Mouse (Mus musculus) lung, postnatal 0 days (tissue): ENCODE measurements around the gene Csde1. TPM values are rescaled to one million over a fixed set of nuclear protein-coding genes. Genes with fewer than 3 reads are reported as not detected.

Source experiments
- ATAC-seq: fragments of 200-750 bp; cut with Nextera tagmentation; 2 replicates; pipeline ENCODE4 v1.8.0; 2017; ENCODE audit warnings: moderate library complexity
- DNase-seq: peaks from one replicate; pipeline ENCODE4 v3.0.0-alpha.2; 2016; ENCODE audit warnings: low spot score
- H3K27ac ChIP-seq: fragments of 300-500 bp; sonication (generic); 2 replicates; pipeline ENCODE4 v1.5.1; 2014; ENCODE audit warnings: antibody characterized with exemption, mild to moderate bottlenecking, low read length, mixed read lengths
- H3K27me3 ChIP-seq: fragments of 300-500 bp; sonication (generic); replicated peaks from 2 replicates; pipeline ENCODE4 v1.6.1; 2014; ENCODE audit warnings: low read length, mixed read lengths; ENCODE audit not compliant: insufficient read depth
- H3K36me3 ChIP-seq: fragments of 300-500 bp; sonication (generic); 2 replicates; pipeline ENCODE4 v1.6.1; 2014; ENCODE audit warnings: low read length, mixed read lengths; ENCODE audit not compliant: insufficient read depth
- H3K4me1 ChIP-seq: fragments of 300-500 bp; sonication (generic); 2 replicates; pipeline ENCODE4 v1.6.1; 2014; ENCODE audit warnings: antibody characterized with exemption, low read depth, low read length, mixed read lengths; ENCODE audit not compliant: insufficient read depth
- H3K4me2 ChIP-seq: fragments of 300-500 bp; sonication (generic); replicated peaks from 2 replicates; pipeline ENCODE4 v1.6.1; 2014; ENCODE audit warnings: low read depth, mild to moderate bottlenecking, low read length, moderate library complexity, mixed read lengths
- H3K4me3 ChIP-seq: fragments of 300-500 bp; sonication (generic); 2 replicates; pipeline ENCODE4 v1.5.1; 2014; ENCODE audit warnings: low read depth, low read length
- H3K9ac ChIP-seq: fragments of 300-500 bp; sonication (generic); replicated peaks from 2 replicates; pipeline ENCODE4 v1.6.1; 2014; ENCODE audit warnings: low read depth, mild to moderate bottlenecking
- H3K9me3 ChIP-seq: fragments of 300-500 bp; sonication (generic); 2 replicates; pipeline ENCODE4 v1.6.1; 2016; ENCODE audit warnings: low read length, mixed read lengths
- CTCF ChIP-seq: IDR thresholded peaks from 2 replicates; pipeline ENCODE4 v1.5.1; 2016; ENCODE audit warnings: antibody characterized with exemption, mild to moderate bottlenecking
- EP300 ChIP-seq: IDR thresholded peaks from 2 replicates; pipeline ENCODE4 v1.6.1; 2016; ENCODE audit warnings: antibody characterized with exemption, mild to moderate bottlenecking, control low read depth
- WGBS: fragments of 180-500 bp; shearing (Covaris S2); extraction: QIAGEN DNeasy Blood & Tissue Kit; methylation state at CpG from one replicate; pipeline ENCODE4 v1.1.7; 2014; 5-methylcytosine and 5-hydroxymethylcytosine counted together
- polyA plus RNA-seq: library from polyadenylated mRNA; unstranded; fragments of >200 nt; fragmentation: Nextera tagmentation; extraction: Ambion mirVana; gene quantifications from 2 replicates; pipeline ENCODE4 v1.2.1, GENCODE M21; 2015

Csde1 gene
- polyA plus RNA-seq, 1 experiment from 2014 or later = 167 TPM

- H3K4me3 ChIP-seq = no peak overlapping the region
Measured at GRCm38 (mm10) chr3:103075871-103076270, 55.6 kb downstream of the Csde1 start.

GRCm38 (mm10) chr3:103076476-103076875 is 56.2 kb downstream of the Csde1 start:
- Histone ChIP-seq H3K4me1 (no peaks in the 10 kb centered on the region), H3K9ac (no peak overlapping the region), H3K4me2 (no peak overlapping the region), H3K36me3 (no peaks in the 10 kb centered on the region), H3K27me3 (no peaks in the 10 kb centered on the region), H3K27ac (no peak overlapping the region), H3K4me3 (no peak overlapping the region), H3K9me3 (no peaks in the 10 kb centered on the region)
- 88% methylated on average over 9 of the region's 9 CpGs for WGBS
- TF ChIP-seq CTCF (no peak), EP300 (no peak)
- ATAC-seq (no peak), DNase-seq (no peak)

More at GRCm38 (mm10) chr3:103075871-103076270, 55.6 kb downstream of the Csde1 start:
- H3K27ac ChIP-seq = no peak overlapping the region
- H3K27me3 ChIP-seq = no peaks in the 10 kb centered on the region
- no peaks in the 10 kb centered on the region for H3K9me3 ChIP-seq
- H3K4me2 ChIP-seq = no peak overlapping the region
- no peak for ATAC-seq
- no peaks in the 10 kb centered on the region for H3K36me3 ChIP-seq
- no peaks in the 10 kb centered on the region for H3K4me1 ChIP-seq
- WGBS = 83% methylated on average over 9 of the region's 9 CpGs
- no peak for TF ChIP-seq CTCF
- TF ChIP-seq EP300 = no peak
- DNase-seq = no peak
- no peak overlapping the region for H3K9ac ChIP-seq

GRCm38 (mm10) chr3:103079301-103079700 is 59.1 kb downstream of the Csde1 start:
- H3K9me3 ChIP-seq = no peaks in the 10 kb centered on the region
- TF ChIP-seq CTCF (no peak), EP300 (no peak)
- H3K36me3 ChIP-seq = no peaks in the 10 kb centered on the region
- no peaks in the 10 kb centered on the region for H3K27me3 ChIP-seq
- no peak overlapping the region for H3K4me2 ChIP-seq
- H3K27ac ChIP-seq = no peak overlapping the region
- no peak overlapping the region for H3K9ac ChIP-seq
- DNase-seq (no peak), ATAC-seq (no peak)
- whole genome bisulfite sequencing = 82% methylated on average over 9 of the region's 9 CpGs
- H3K4me3 ChIP-seq = no peak overlapping the region
- H3K4me1 ChIP-seq = no peaks in the 10 kb centered on the region

GRCm38 (mm10) chr3:103081051-103081450 is 60.8 kb downstream of the Csde1 start:
- Histone ChIP-seq H3K4me1 (no peaks in the 10 kb centered on the region), H3K9me3 (no peaks in the 10 kb centered on the region), H3K9ac (no peak overlapping the region), H3K4me3 (no peak overlapping the region), H3K4me2 (no peak overlapping the region), H3K36me3 (no peaks in the 10 kb centered on the region), H3K27ac (no peak overlapping the region), H3K27me3 (no peaks in the 10 kb centered on the region)
- TF ChIP-seq EP300 = no peak
- TF ChIP-seq CTCF = no peak
- no peak for ATAC-seq
- WGBS = 67% methylated on average over 11 of the region's 11 CpGs
- no peak for DNase-seq

GRCm38 (mm10) chr3:103081861-103082453 is 61.7 kb downstream of the Csde1 start:
- H3K9me3 ChIP-seq = no peaks in the 10 kb centered on the region
- 73% methylated on average over 17 of the region's 17 CpGs for WGBS
- no peak overlapping the region for H3K4me2 ChIP-seq
- no peak for ATAC-seq
- DNase-seq = no peak
- no peak overlapping the region for H3K9ac ChIP-seq
- no peaks in the 10 kb centered on the region for H3K36me3 ChIP-seq
- H3K4me3 ChIP-seq = no peak overlapping the region
- no peak overlapping the region for H3K27ac ChIP-seq
- no peaks in the 10 kb centered on the region for H3K4me1 ChIP-seq
- no peak for TF ChIP-seq EP300
- no peak for TF ChIP-seq CTCF
- H3K27me3 ChIP-seq = no peaks in the 10 kb centered on the region

GRCm38 (mm10) chr3:103082761-103083160 is 62.5 kb downstream of the Csde1 start:
- no peak for ATAC-seq
- H3K9me3 ChIP-seq = no peaks in the 10 kb centered on the region
- H3K4me3 ChIP-seq = no peak overlapping the region
- H3K4me2 ChIP-seq = no peak overlapping the region
- no peaks in the 10 kb centered on the region for H3K36me3 ChIP-seq
- DNase-seq = no peak
- no peaks in the 10 kb centered on the region for H3K27me3 ChIP-seq
- 78% methylated on average over 5 of the region's 5 CpGs for WGBS
- H3K9ac ChIP-seq = no peak overlapping the region
- H3K27ac ChIP-seq = no peak overlapping the region
- no peaks in the 10 kb centered on the region for H3K4me1 ChIP-seq
- no peak for TF ChIP-seq EP300
- no peak for TF ChIP-seq CTCF

- Histone ChIP-seq H3K9ac (no peak overlapping the region), H3K27me3 (no peaks in the 10 kb centered on the region), H3K4me1 (no peaks in the 10 kb centered on the region), H3K27ac (no peak overlapping the region), H3K4me2 (no peak overlapping the region), H3K9me3 (no peaks in the 10 kb centered on the region), H3K4me3 (no peak overlapping the region), H3K36me3 (no peaks in the 10 kb centered on the region)
- ATAC-seq (no peak), DNase-seq (no peak)
- no peak for TF ChIP-seq CTCF
- TF ChIP-seq EP300 = no peak
- WGBS = 76% methylated on average over 3 of the region's 3 CpGs
Measured at GRCm38 (mm10) chr3:103085986-103086385, 65.8 kb downstream of the Csde1 start.
